Mouse (Mus musculus) midbrain, embryonic 12.5 days (tissue): ENCODE results near the gene Rims1. TPM values are rescaled to one million over a fixed set of nuclear protein-coding genes. Genes with fewer than 3 reads are reported as not detected.

ENCODE experiments used
- ATAC-seq: fragments of 200-750 bp; cut with Nextera tagmentation; 2 replicates; pipeline ENCODE4 v1.8.0; 2017; ENCODE audit warnings: low read depth, moderate TSS enrichment, moderate library complexity; ENCODE audit not compliant: low FRiP score
- H3K27ac ChIP-seq: fragments of 300-500 bp; sonication (generic); replicated peaks from 2 replicates; pipeline ENCODE4 v1.5.1; 2016; ENCODE audit warnings: mild to moderate bottlenecking
- H3K27me3 ChIP-seq: fragments of 300-500 bp; sonication (generic); 2 replicates; pipeline ENCODE4 v1.6.1; 2016; ENCODE audit warnings: mild to moderate bottlenecking
- H3K36me3 ChIP-seq: fragments of 300-500 bp; sonication (generic); 2 replicates; pipeline ENCODE4 v1.6.1; 2016
- H3K4me1 ChIP-seq: fragments of 300-500 bp; sonication (generic); 2 replicates; pipeline ENCODE4 v1.6.1; 2016
- H3K4me2 ChIP-seq: fragments of 300-500 bp; sonication (generic); replicated peaks from 2 replicates; pipeline ENCODE4 v1.6.1; 2016; ENCODE audit warnings: mild to moderate bottlenecking, moderate library complexity
- H3K4me3 ChIP-seq: fragments of 300-500 bp; sonication (generic); 2 replicates; pipeline ENCODE4 v1.5.1; 2016; ENCODE audit warnings: mild to moderate bottlenecking
- H3K9ac ChIP-seq: fragments of 300-500 bp; sonication (generic); replicated peaks from 2 replicates; pipeline ENCODE4 v1.6.1; 2016; ENCODE audit warnings: mild to moderate bottlenecking, moderate library complexity
- H3K9me3 ChIP-seq: fragments of 300-500 bp; sonication (generic); 2 replicates; pipeline ENCODE4 v1.6.1; 2016; ENCODE audit warnings: mild to moderate bottlenecking
- WGBS: fragments of 180-500 bp; shearing (Covaris S2); methylation state at CpG from one replicate; pipeline ENCODE4 v1.1.7; 2016; 5-methylcytosine and 5-hydroxymethylcytosine counted together
- polyA plus RNA-seq: library from polyadenylated mRNA; unstranded; fragments of >200 nt; fragmentation: Nextera tagmentation; extraction: Ambion mirVana; gene quantifications from 2 replicates; pipeline ENCODE4 v1.2.1, GENCODE M21; 2016

The Rims1 gene
- polyA plus RNA-seq, 1 experiment from 2014 or later, result 7.3 TPM

GRCm38 (mm10) chr1:22572720-22573119 is 233.1 kb downstream of the Rims1 start:
- no peaks in the 10 kb centered on the region for H3K36me3 ChIP-seq
- ATAC-seq, result 0 out of 2 replicates have a peak, but pooled peaks have one; percentile 16
- no peak overlapping the region for H3K9ac ChIP-seq
- H3K4me3 ChIP-seq, result no peak overlapping the region
- no peaks in the 10 kb centered on the region for H3K9me3 ChIP-seq
- WGBS, result 75% methylated on average over 1 of the region's 1 CpGs
- H3K4me2 ChIP-seq, result no peak overlapping the region
- H3K27me3 ChIP-seq, result no peaks in the 10 kb centered on the region
- no peak overlapping the region for H3K27ac ChIP-seq
- H3K4me1 ChIP-seq, result no peaks in the 10 kb centered on the region

GRCm38 (mm10) chr1:22546273-22546672 is 259.5 kb downstream of the Rims1 start:
- no peaks in the 10 kb centered on the region for H3K36me3 ChIP-seq
- H3K27me3 ChIP-seq, result no peaks in the 10 kb centered on the region
- no peak overlapping the region for H3K4me3 ChIP-seq
- no peak overlapping the region for H3K27ac ChIP-seq
- H3K9me3 ChIP-seq, result no peaks in the 10 kb centered on the region
- H3K4me1 ChIP-seq, result no peaks in the 10 kb centered on the region
- 70% methylated on average over 1 of the region's 1 CpGs for WGBS
- ATAC-seq, result no peak
- H3K4me2 ChIP-seq, result no peak overlapping the region
- H3K9ac ChIP-seq, result no peak overlapping the region

GRCm38 (mm10) chr1:22538129-22538528 is 267.7 kb downstream of the Rims1 start:
- WGBS, result 89% methylated on average over 7 of the region's 7 CpGs
- no peaks in the 10 kb centered on the region for H3K4me1 ChIP-seq
- H3K27me3 ChIP-seq, result peaks cover 19% of the 10 kb centered on the region
- no peak overlapping the region for H3K27ac ChIP-seq
- no peak overlapping the region for H3K9ac ChIP-seq
- no peak overlapping the region for H3K4me3 ChIP-seq
- ATAC-seq, result no peak
- H3K9me3 ChIP-seq, result no peaks in the 10 kb centered on the region
- H3K4me2 ChIP-seq, result no peak overlapping the region
- no peaks in the 10 kb centered on the region for H3K36me3 ChIP-seq

- H3K4me2 ChIP-seq, result no peak overlapping the region
- H3K27me3 ChIP-seq, result peaks cover 23% of the 10 kb centered on the region
- H3K4me1 ChIP-seq, result no peaks in the 10 kb centered on the region
- no peak overlapping the region for H3K4me3 ChIP-seq
- H3K27ac ChIP-seq, result no peak overlapping the region
- ATAC-seq, result no peak
- H3K9ac ChIP-seq, result no peak overlapping the region
- H3K9me3 ChIP-seq, result no peaks in the 10 kb centered on the region
- no peaks in the 10 kb centered on the region for H3K36me3 ChIP-seq
- WGBS, result 91% methylated on average over 2 of the region's 2 CpGs
Measured at GRCm38 (mm10) chr1:22536776-22537175, 269.0 kb downstream of the Rims1 start.

GRCm38 (mm10) chr1:22535049-22535448 is 270.7 kb downstream of the Rims1 start:
- Histone ChIP-seq H3K36me3 (no peaks in the 10 kb centered on the region), H3K27ac (no peak overlapping the region), H3K27me3 (peaks cover 23% of the 10 kb centered on the region), H3K4me3 (no peak overlapping the region), H3K4me2 (no peak overlapping the region), H3K4me1 (no peaks in the 10 kb centered on the region), H3K9me3 (no peaks in the 10 kb centered on the region), H3K9ac (no peak overlapping the region)
- WGBS, result 67% methylated on average over 4 of the region's 4 CpGs
- no peak for ATAC-seq

- Histone ChIP-seq H3K4me3 (peak overlapping the region; percentile 65), H3K9ac (peak overlapping the region; percentile 59), H3K4me2 (peak overlapping the region; percentile 95), H3K27me3 (peaks cover 23% of the 10 kb centered on the region), H3K4me1 (no peaks in the 10 kb centered on the region), H3K27ac (peak overlapping the region; percentile 72), H3K36me3 (no peaks in the 10 kb centered on the region), H3K9me3 (no peaks in the 10 kb centered on the region)
- WGBS, result under 1% methylated on average over 110 of the region's 112 CpGs
- ATAC-seq, result peak; percentile 92
Measured at GRCm38 (mm10) chr1:22533146-22534096, 272.4 kb downstream of the Rims1 start.

- Histone ChIP-seq H3K27ac (no peak overlapping the region), H3K9me3 (no peaks in the 10 kb centered on the region), H3K4me1 (no peaks in the 10 kb centered on the region), H3K9ac (no peak overlapping the region), H3K36me3 (no peaks in the 10 kb centered on the region), H3K4me3 (no peak overlapping the region), H3K27me3 (no peaks in the 10 kb centered on the region), H3K4me2 (no peak overlapping the region)
- 90% methylated on average over 4 of the region's 4 CpGs for WGBS
- no peak for ATAC-seq
Measured at GRCm38 (mm10) chr1:22515103-22515502, 290.7 kb downstream of the Rims1 start.

- Histone ChIP-seq H3K4me3 (no peak overlapping the region), H3K27me3 (no peaks in the 10 kb centered on the region), H3K4me2 (no peak overlapping the region), H3K9me3 (no peaks in the 10 kb centered on the region), H3K9ac (no peak overlapping the region), H3K27ac (no peak overlapping the region), H3K4me1 (peaks cover 5% of the 10 kb centered on the region; the same call in 1 of the 2 replicates), H3K36me3 (no peaks in the 10 kb centered on the region)
- 81% methylated on average over 16 of the region's 16 CpGs for WGBS
- ATAC-seq, result no peak
Measured at GRCm38 (mm10) chr1:22512421-22512820, 293.4 kb downstream of the Rims1 start.

- H3K27me3 ChIP-seq, result no peaks in the 10 kb centered on the region
- H3K9ac ChIP-seq, result no peak overlapping the region
- WGBS, result 86% methylated on average over 9 of the region's 9 CpGs
- peaks cover 5% of the 10 kb centered on the region; the same call in 1 of the 2 replicates for H3K4me1 ChIP-seq
- no peaks in the 10 kb centered on the region for H3K9me3 ChIP-seq
- no peak overlapping the region for H3K4me2 ChIP-seq
- no peak overlapping the region for H3K27ac ChIP-seq
- no peak overlapping the region for H3K4me3 ChIP-seq
- no peak for ATAC-seq
- H3K36me3 ChIP-seq, result no peaks in the 10 kb centered on the region
Measured at GRCm38 (mm10) chr1:22511614-22512013, 294.2 kb downstream of the Rims1 start.

GRCm38 (mm10) chr1:22508735-22509615 is 296.8 kb downstream of the Rims1 start:
- no peaks in the 10 kb centered on the region for H3K36me3 ChIP-seq
- H3K27ac ChIP-seq, result no peak overlapping the region
- no peaks in the 10 kb centered on the region for H3K9me3 ChIP-seq
- no peak overlapping the region for H3K4me3 ChIP-seq
- no peak overlapping the region for H3K9ac ChIP-seq
- no peak overlapping the region for H3K4me2 ChIP-seq
- no peaks in the 10 kb centered on the region for H3K27me3 ChIP-seq
- 64% methylated on average over 11 of the region's 11 CpGs for WGBS
- peaks cover 5% of the 10 kb centered on the region; the same call in 1 of the 2 replicates for H3K4me1 ChIP-seq
- ATAC-seq, result peak; percentile 49; the same call in 1 of the 2 replicates

GRCm38 (mm10) chr1:22487270-22487864 is 318.4 kb downstream of the Rims1 start:
- Histone ChIP-seq H3K4me3 (no peak overlapping the region), H3K36me3 (no peaks in the 10 kb centered on the region), H3K27me3 (no peaks in the 10 kb centered on the region), H3K9ac (no peak overlapping the region), H3K4me2 (no peak overlapping the region), H3K9me3 (no peaks in the 10 kb centered on the region), H3K27ac (no peak overlapping the region), H3K4me1 (no peaks in the 10 kb centered on the region)
- peak; percentile 58 for ATAC-seq
- WGBS, result 46% methylated on average over 7 of the region's 7 CpGs
